Mouse (Mus musculus) intestine, embryonic 16.5 days (tissue): ENCODE data around the gene Pawr. TPM values are rescaled to one million over a fixed set of nuclear protein-coding genes. Genes with fewer than 3 reads are reported as not detected.
A peak's percentile ranks its signal among the peaks of the same experiment; 100 is the strongest.

Source experiments
- ATAC-seq: fragments of 200-750 bp; cut with Nextera tagmentation; 2 replicates; pipeline ENCODE4 v1.8.0; 2017; ENCODE audit warnings: moderate TSS enrichment, moderate library complexity
- H3K27ac ChIP-seq: fragments of 300-500 bp; sonication (generic); 2 replicates; pipeline ENCODE4 v1.5.1; 2014; ENCODE audit warnings: mild to moderate bottlenecking, low read length
- H3K27me3 ChIP-seq: fragments of 300-500 bp; sonication (generic); replicated peaks from 2 replicates; pipeline ENCODE4 v1.6.1; 2014; ENCODE audit warnings: low read length, control low read depth, mixed read lengths; ENCODE audit not compliant: control insufficient read depth, insufficient read depth
- H3K36me3 ChIP-seq: fragments of 300-500 bp; sonication (generic); 2 replicates; pipeline ENCODE4 v1.6.1; 2014; ENCODE audit warnings: low read length, control low read depth; ENCODE audit not compliant: control insufficient read depth, insufficient read depth
- H3K4me1 ChIP-seq: fragments of 300-500 bp; sonication (generic); 2 replicates; pipeline ENCODE4 v1.6.1; 2014; ENCODE audit warnings: low read length, control low read depth, mixed read lengths; ENCODE audit not compliant: control insufficient read depth, insufficient read depth
- H3K4me2 ChIP-seq: fragments of 300-500 bp; sonication (generic); 2 replicates; pipeline ENCODE4 v1.6.1; 2014; ENCODE audit warnings: low read depth, low read length, control low read depth
- H3K4me3 ChIP-seq: fragments of 300-500 bp; sonication (generic); 2 replicates; pipeline ENCODE4 v1.5.1; 2014; ENCODE audit warnings: mild to moderate bottlenecking, low read length
- H3K9ac ChIP-seq: fragments of 300-500 bp; sonication (generic); 2 replicates; pipeline ENCODE4 v1.6.1; 2014; ENCODE audit warnings: low read depth, low read length
- H3K9me3 ChIP-seq: fragments of 300-500 bp; sonication (generic); 2 replicates; pipeline ENCODE4 v1.6.1; 2016; ENCODE audit warnings: low read length, control low read depth; ENCODE audit not compliant: control insufficient read depth
- WGBS: fragments of 180-500 bp; shearing (Covaris S2); extraction: QIAGEN DNeasy Blood & Tissue Kit; methylation state at CpG from one replicate; pipeline ENCODE4 v1.1.7; 2014; 5-methylcytosine and 5-hydroxymethylcytosine counted together
- polyA plus RNA-seq: library from polyadenylated mRNA; unstranded; fragments of >200 nt; fragmentation: Nextera tagmentation; extraction: Ambion mirVana; gene quantifications from 2 replicates; pipeline ENCODE4 v1.2.1, GENCODE M21; 2015

Gene Pawr
- polyA plus RNA-seq, 1 experiment from 2014 or later: 4.5 TPM

- ATAC-seq: no peak
- no peak overlapping the region for H3K27ac ChIP-seq
- H3K36me3 ChIP-seq: no peaks in the 10 kb centered on the region
- no peaks in the 10 kb centered on the region for H3K27me3 ChIP-seq
- no peaks in the 10 kb centered on the region for H3K4me1 ChIP-seq
- H3K9me3 ChIP-seq: no peaks in the 10 kb centered on the region
- 83% methylated on average over 11 of the region's 11 CpGs for WGBS
- H3K4me2 ChIP-seq: no peak overlapping the region
- no peak overlapping the region for H3K9ac ChIP-seq
- no peak overlapping the region for H3K4me3 ChIP-seq
Measured at GRCm38 (mm10) chr10:108307772-108308171, 24.1 kb upstream of the Pawr start.

- ATAC-seq: no peak
- Histone ChIP-seq H3K9me3 (no peaks in the 10 kb centered on the region), H3K27ac (no peak overlapping the region), H3K4me1 (no peaks in the 10 kb centered on the region), H3K36me3 (no peaks in the 10 kb centered on the region), H3K9ac (no peak overlapping the region), H3K27me3 (no peaks in the 10 kb centered on the region), H3K4me2 (no peak overlapping the region), H3K4me3 (no peak overlapping the region)
- 90% methylated on average over 5 of the region's 5 CpGs for WGBS
Measured at GRCm38 (mm10) chr10:108310195-108310594, 21.7 kb upstream of the Pawr start.

GRCm38 (mm10) chr10:108311396-108311795 is 20.5 kb upstream of the Pawr start:
- Histone ChIP-seq H3K27me3 (no peaks in the 10 kb centered on the region), H3K27ac (no peak overlapping the region), H3K4me1 (no peaks in the 10 kb centered on the region), H3K36me3 (no peaks in the 10 kb centered on the region), H3K4me2 (no peak overlapping the region), H3K9ac (no peak overlapping the region), H3K4me3 (no peak overlapping the region), H3K9me3 (no peaks in the 10 kb centered on the region)
- 86% methylated on average over 3 of the region's 3 CpGs for WGBS
- no peak for ATAC-seq

GRCm38 (mm10) chr10:108313845-108314244 is 18.1 kb upstream of the Pawr start:
- H3K4me1 ChIP-seq: no peaks in the 10 kb centered on the region
- no peak overlapping the region for H3K4me2 ChIP-seq
- 76% methylated on average over 6 of the region's 6 CpGs for WGBS
- no peaks in the 10 kb centered on the region for H3K36me3 ChIP-seq
- no peaks in the 10 kb centered on the region for H3K9me3 ChIP-seq
- ATAC-seq: no peak
- no peak overlapping the region for H3K9ac ChIP-seq
- no peak overlapping the region for H3K4me3 ChIP-seq
- no peaks in the 10 kb centered on the region for H3K27me3 ChIP-seq
- no peak overlapping the region for H3K27ac ChIP-seq

GRCm38 (mm10) chr10:108314396-108314795 is 17.5 kb upstream of the Pawr start:
- 91% methylated on average over 8 of the region's 8 CpGs for WGBS
- no peak overlapping the region for H3K4me2 ChIP-seq
- no peak overlapping the region for H3K9ac ChIP-seq
- no peak overlapping the region for H3K4me3 ChIP-seq
- ATAC-seq: no peak
- no peaks in the 10 kb centered on the region for H3K9me3 ChIP-seq
- no peaks in the 10 kb centered on the region for H3K27me3 ChIP-seq
- no peak overlapping the region for H3K27ac ChIP-seq
- H3K36me3 ChIP-seq: no peaks in the 10 kb centered on the region
- no peaks in the 10 kb centered on the region for H3K4me1 ChIP-seq

- no peak for ATAC-seq
- H3K9me3 ChIP-seq: no peaks in the 10 kb centered on the region
- no peak overlapping the region for H3K9ac ChIP-seq
- H3K27ac ChIP-seq: no peak overlapping the region
- WGBS: 96% methylated on average over 7 of the region's 7 CpGs
- H3K4me3 ChIP-seq: no peak overlapping the region
- no peaks in the 10 kb centered on the region for H3K27me3 ChIP-seq
- H3K4me2 ChIP-seq: no peak overlapping the region
- H3K36me3 ChIP-seq: no peaks in the 10 kb centered on the region
- H3K4me1 ChIP-seq: no peaks in the 10 kb centered on the region
Measured at GRCm38 (mm10) chr10:108315236-108315635, 16.7 kb upstream of the Pawr start.

GRCm38 (mm10) chr10:108328356-108328755 is 3.6 kb upstream of the Pawr start:
- H3K27me3 ChIP-seq: no peaks in the 10 kb centered on the region
- H3K4me1 ChIP-seq: peaks cover 7% of the 10 kb centered on the region; the same call in 1 of the 2 replicates
- 0 out of 2 replicates have a peak, but pooled peaks cover 4% of the 10 kb centered on the region for H3K9me3 ChIP-seq
- H3K9ac ChIP-seq: no peak overlapping the region
- no peak overlapping the region for H3K27ac ChIP-seq
- H3K36me3 ChIP-seq: no peaks in the 10 kb centered on the region
- H3K4me3 ChIP-seq: no peak overlapping the region
- no peak for ATAC-seq
- 91% methylated on average over 7 of the region's 7 CpGs for WGBS
- no peak overlapping the region for H3K4me2 ChIP-seq

- H3K4me3 ChIP-seq: no peak overlapping the region
- no peak overlapping the region for H3K9ac ChIP-seq
- H3K27me3 ChIP-seq: no peaks in the 10 kb centered on the region
- no peak for ATAC-seq
- no peaks in the 10 kb centered on the region for H3K36me3 ChIP-seq
- no peak overlapping the region for H3K27ac ChIP-seq
- peaks cover 7% of the 10 kb centered on the region; the same call in 1 of the 2 replicates for H3K4me1 ChIP-seq
- WGBS: 67% methylated on average over 12 of the region's 12 CpGs
- 0 out of 2 replicates have a peak, but pooled peaks cover 4% of the 10 kb centered on the region for H3K9me3 ChIP-seq
- no peak overlapping the region for H3K4me2 ChIP-seq
Measured at GRCm38 (mm10) chr10:108328983-108329382, 2.9 kb upstream of the Pawr start.

GRCm38 (mm10) chr10:108329771-108330170 is 2.1 kb upstream of the Pawr start:
- H3K9me3 ChIP-seq: 0 out of 2 replicates have a peak, but pooled peaks cover under 1% of the 10 kb centered on the region
- H3K4me1 ChIP-seq: peaks cover 11% of the 10 kb centered on the region; the same call in 1 of the 2 replicates
- no peak overlapping the region for H3K4me2 ChIP-seq
- H3K27me3 ChIP-seq: no peaks in the 10 kb centered on the region
- no peak overlapping the region for H3K4me3 ChIP-seq
- H3K27ac ChIP-seq: no peak overlapping the region
- no peaks in the 10 kb centered on the region for H3K36me3 ChIP-seq
- 49% methylated on average over 5 of the region's 5 CpGs for WGBS
- peak; percentile 11; the same call in 1 of the 2 replicates for ATAC-seq
- H3K9ac ChIP-seq: no peak overlapping the region

GRCm38 (mm10) chr10:108330964-108331363 is 957 bp upstream of the Pawr start:
- Histone ChIP-seq H3K4me2 (peak overlapping the region; percentile 64), H3K9ac (no peak overlapping the region), H3K9me3 (no peaks in the 10 kb centered on the region), H3K4me3 (peak overlapping the region; percentile 88), H3K36me3 (no peaks in the 10 kb centered on the region), H3K4me1 (peaks cover 16% of the 10 kb centered on the region), H3K27ac (no peak overlapping the region), H3K27me3 (no peaks in the 10 kb centered on the region)
- WGBS: 9% methylated on average over 10 of the region's 10 CpGs
- no peak for ATAC-seq
